Mouse (Mus musculus) lung, embryonic 15.5 days (tissue): Measurements from ENCODE around the gene Dnali1. TPM values are rescaled to one million over a fixed set of nuclear protein-coding genes. Genes with fewer than 3 reads are reported as not detected.

Experiments used
- ATAC-seq: fragments of 200-750 bp; cut with Nextera tagmentation; 2 replicates; pipeline ENCODE4 v1.8.0; 2017; ENCODE audit warnings: moderate number of reproducible peaks, borderline replicate concordance; ENCODE audit not compliant: low FRiP score, low TSS enrichment; ENCODE audit errors: extremely low read depth
- H3K27ac ChIP-seq: fragments of 300-500 bp; sonication (generic); 2 replicates; pipeline ENCODE4 v1.5.1; 2015; ENCODE audit warnings: moderate library complexity, mild to moderate bottlenecking, inconsistent platforms
- H3K27me3 ChIP-seq: fragments of 300-500 bp; sonication (generic); 2 replicates; pipeline ENCODE4 v1.6.1; 2015; ENCODE audit warnings: inconsistent platforms
- H3K36me3 ChIP-seq: fragments of 300-500 bp; sonication (generic); 2 replicates; pipeline ENCODE4 v1.6.1; 2015; ENCODE audit warnings: inconsistent platforms
- H3K4me1 ChIP-seq: fragments of 300-500 bp; sonication (generic); 2 replicates; pipeline ENCODE4 v1.6.1; 2015; ENCODE audit warnings: inconsistent platforms
- H3K4me2 ChIP-seq: fragments of 300-500 bp; sonication (generic); 2 replicates; pipeline ENCODE4 v1.6.1; 2015; ENCODE audit warnings: inconsistent platforms, mild to moderate bottlenecking, moderate library complexity
- H3K4me3 ChIP-seq: fragments of 300-500 bp; sonication (generic); 2 replicates; pipeline ENCODE4 v1.5.1; 2015; ENCODE audit warnings: mild to moderate bottlenecking, inconsistent platforms
- H3K9ac ChIP-seq: fragments of 300-500 bp; sonication (generic); 2 replicates; pipeline ENCODE4 v1.6.1; 2015; ENCODE audit warnings: inconsistent platforms
- H3K9me3 ChIP-seq: fragments of 300-500 bp; sonication (generic); 2 replicates; pipeline ENCODE4 v1.6.1; 2016; ENCODE audit warnings: inconsistent platforms
- WGBS: fragments of 180-500 bp; shearing (Covaris S2); methylation state at CpG from one replicate; pipeline ENCODE4 v1.1.7; 2015; 5-methylcytosine and 5-hydroxymethylcytosine counted together
- polyA plus RNA-seq: library from polyadenylated mRNA; unstranded; fragments of >200 nt; fragmentation: Nextera tagmentation; extraction: Ambion mirVana; gene quantifications from 2 replicates; pipeline ENCODE4 v1.2.1, GENCODE M21; 2015

Gene Dnali1
- polyA plus RNA-seq: 1.7 and 2.0 TPM in 2 replicates

DNA sequence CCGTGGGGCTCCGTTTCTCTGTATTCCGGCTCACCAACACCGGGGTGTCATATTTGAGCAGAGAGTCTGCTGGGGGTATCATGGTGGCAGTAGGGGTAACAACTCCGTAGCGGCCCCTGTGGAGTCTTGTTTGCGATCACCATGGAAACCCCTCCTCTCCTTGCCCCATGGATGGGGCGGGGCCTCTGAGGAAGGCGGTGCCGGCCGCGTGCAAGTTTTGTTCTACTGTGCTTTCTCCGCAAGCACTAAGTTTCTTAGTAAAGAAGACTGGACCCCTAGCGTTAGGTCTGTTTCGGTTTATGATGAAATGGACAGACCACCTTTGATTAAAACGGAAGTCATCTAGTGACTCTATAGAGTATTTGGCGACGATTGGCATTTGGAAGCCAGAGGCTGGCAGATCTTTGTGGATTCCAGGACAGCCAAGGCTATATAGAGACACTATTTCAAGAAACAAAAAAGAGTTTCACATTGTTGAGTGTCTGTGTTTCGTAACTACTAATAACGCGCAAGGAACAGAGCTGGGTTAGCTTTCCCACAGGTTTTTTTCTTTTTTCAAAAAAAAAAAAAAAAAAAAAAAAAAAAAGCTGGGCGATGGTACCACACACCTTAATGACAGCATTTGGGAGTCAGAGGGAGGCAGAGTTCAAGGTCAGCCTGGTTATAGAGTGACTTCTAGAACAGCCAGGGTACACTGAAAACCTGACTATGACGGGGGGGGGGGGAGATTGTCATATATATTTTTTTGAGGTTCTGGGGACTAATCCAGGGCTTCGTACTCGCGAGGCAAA is at the start of gene Dnali1:
TSS of gene Dnali1 (minus strand) at position 187 of the 791 bp plus-strand sequence.
- H3K4me1 ChIP-seq: peaks cover 15% of the 10 kb centered on the region
- peaks cover 21% of the 10 kb centered on the region for H3K36me3 ChIP-seq
- no peaks in the 10 kb centered on the region for H3K9me3 ChIP-seq
- ATAC-seq: peak; percentile 41; the same call in 1 of the 2 replicates
- peak within 1 kb of the TSS; percentile 93 for H3K9ac ChIP-seq
- no peaks in the 10 kb centered on the region for H3K27me3 ChIP-seq
- peak within 1 kb of the TSS; percentile 82 for H3K4me2 ChIP-seq
- H3K27ac ChIP-seq: peak within 1 kb of the TSS; percentile 57
- peak within 1 kb of the TSS; percentile 90 for H3K4me3 ChIP-seq
- WGBS: 2% methylated on average over 26 of the region's 26 CpGs

DNA sequence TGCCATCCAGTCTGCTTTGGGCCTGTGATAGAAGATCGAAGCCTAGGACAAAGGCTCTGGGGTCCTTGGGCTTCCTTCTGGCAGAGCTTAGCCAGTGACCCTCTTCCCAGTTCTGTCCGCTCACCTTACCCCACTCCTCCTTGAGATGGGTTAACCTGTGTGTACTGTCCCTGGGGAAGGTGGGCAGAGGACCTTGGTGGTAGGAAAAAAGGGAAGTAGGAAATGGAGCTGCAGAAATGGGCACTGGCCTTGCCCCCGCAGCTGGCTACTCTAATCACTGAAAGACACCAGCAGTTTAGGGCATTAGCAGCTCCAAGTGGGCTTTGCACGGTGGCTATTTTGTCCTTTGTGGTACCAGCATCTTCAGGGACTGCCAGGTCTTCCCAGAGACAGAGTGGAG is 49.6 kb upstream of the Dnali1 start:
- Histone ChIP-seq H3K4me2 (no peak overlapping the region), H3K36me3 (peaks cover 5% of the 10 kb centered on the region; the same call in 1 of the 2 replicates), H3K9me3 (no peaks in the 10 kb centered on the region), H3K4me1 (peaks cover 11% of the 10 kb centered on the region), H3K27ac (no peak overlapping the region), H3K9ac (no peak overlapping the region), H3K4me3 (no peak overlapping the region), H3K27me3 (no peaks in the 10 kb centered on the region)
- ATAC-seq: no peak
- WGBS: 75% methylated on average over 4 of the region's 4 CpGs

DNA sequence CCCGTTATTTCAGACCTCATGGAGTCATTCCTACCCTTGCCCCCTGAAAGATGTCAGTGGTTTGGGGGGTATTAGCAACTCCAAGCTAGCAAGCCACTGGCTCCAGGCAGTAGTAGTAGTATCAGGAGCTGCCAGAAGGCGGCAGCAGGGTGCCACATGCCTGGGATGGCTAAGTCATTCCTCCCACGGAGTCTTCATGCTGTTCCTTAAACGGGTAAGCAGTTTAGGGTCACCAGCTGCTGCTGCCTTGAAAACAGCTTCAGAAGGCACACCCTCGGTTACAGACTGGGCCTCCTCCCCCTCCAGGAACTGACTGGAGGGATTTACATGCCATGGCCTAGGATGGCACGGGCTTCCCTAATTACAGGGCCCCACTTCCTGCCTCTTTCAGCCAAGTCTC is 49.1 kb upstream of the Dnali1 start:
- 11% methylated on average over 6 of the region's 6 CpGs for WGBS
- no peak overlapping the region for H3K9ac ChIP-seq

DNA sequence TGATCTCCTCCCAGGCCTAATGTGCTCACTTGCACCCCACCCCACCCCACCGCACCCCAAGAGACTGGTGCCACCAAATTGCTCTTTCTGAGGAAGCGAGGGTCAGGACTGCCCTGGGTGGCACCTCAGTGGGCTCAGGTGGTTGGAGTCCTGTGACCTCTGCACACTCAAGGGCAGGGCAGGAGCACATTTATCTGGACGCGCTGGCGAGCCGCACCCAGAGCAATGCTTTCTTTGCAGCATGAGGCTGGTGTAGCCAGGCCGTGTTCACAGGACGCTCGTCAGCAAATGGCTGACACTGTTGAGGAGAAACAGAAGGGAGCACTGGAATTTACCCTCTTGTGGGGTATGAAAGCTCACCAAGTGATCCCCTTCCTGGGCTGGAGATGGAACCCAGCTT is 39.9 kb upstream of the Dnali1 start:
- Histone ChIP-seq H3K4me3 (no peak overlapping the region), H3K9me3 (no peaks in the 10 kb centered on the region), H3K36me3 (peaks cover 25% of the 10 kb centered on the region), H3K4me1 (no peaks in the 10 kb centered on the region), H3K4me2 (no peak overlapping the region), H3K27me3 (no peaks in the 10 kb centered on the region), H3K27ac (no peak overlapping the region), H3K9ac (no peak overlapping the region)
- 92% methylated on average over 9 of the region's 9 CpGs for WGBS
- no peak for ATAC-seq

More for the DNA sequence above, 49.1 kb upstream of the Dnali1 start:
- ATAC-seq: peak; percentile 40; the same call in 1 of the 2 replicates
- no peaks in the 10 kb centered on the region for H3K27me3 ChIP-seq
- no peak overlapping the region for H3K27ac ChIP-seq
- peaks cover 11% of the 10 kb centered on the region for H3K4me1 ChIP-seq
- H3K4me2 ChIP-seq: no peak overlapping the region
- no peaks in the 10 kb centered on the region for H3K9me3 ChIP-seq
- no peak overlapping the region for H3K4me3 ChIP-seq
- H3K36me3 ChIP-seq: peaks cover 6% of the 10 kb centered on the region; the same call in 1 of the 2 replicates

DNA sequence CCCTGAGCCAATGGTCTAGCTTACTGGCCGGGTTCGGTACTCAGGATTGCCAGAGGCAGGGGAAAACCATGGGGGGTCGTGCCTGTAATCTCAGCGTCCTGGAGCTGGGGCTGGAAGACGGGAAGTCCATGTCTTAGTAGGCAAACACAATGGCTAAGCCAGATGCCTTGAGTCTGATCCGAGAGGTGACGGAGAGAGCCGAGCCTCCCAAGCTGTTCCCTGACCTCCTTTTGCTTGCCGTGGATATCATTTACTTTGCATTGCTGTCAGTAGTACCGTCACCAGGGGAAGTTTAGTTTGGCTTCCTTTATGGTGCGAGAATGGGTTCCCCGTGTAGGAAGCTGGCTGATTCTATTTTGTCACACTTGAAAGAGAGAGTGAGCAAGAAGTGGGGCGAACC is 35.8 kb upstream of the Dnali1 start:
- Histone ChIP-seq H3K9me3 (no peaks in the 10 kb centered on the region), H3K36me3 (peaks cover 16% of the 10 kb centered on the region), H3K27me3 (no peaks in the 10 kb centered on the region), H3K4me3 (no peak overlapping the region), H3K9ac (no peak overlapping the region), H3K27ac (no peak overlapping the region), H3K4me1 (no peaks in the 10 kb centered on the region), H3K4me2 (no peak overlapping the region)
- WGBS: 78% methylated on average over 13 of the region's 13 CpGs
- no peak for ATAC-seq

DNA sequence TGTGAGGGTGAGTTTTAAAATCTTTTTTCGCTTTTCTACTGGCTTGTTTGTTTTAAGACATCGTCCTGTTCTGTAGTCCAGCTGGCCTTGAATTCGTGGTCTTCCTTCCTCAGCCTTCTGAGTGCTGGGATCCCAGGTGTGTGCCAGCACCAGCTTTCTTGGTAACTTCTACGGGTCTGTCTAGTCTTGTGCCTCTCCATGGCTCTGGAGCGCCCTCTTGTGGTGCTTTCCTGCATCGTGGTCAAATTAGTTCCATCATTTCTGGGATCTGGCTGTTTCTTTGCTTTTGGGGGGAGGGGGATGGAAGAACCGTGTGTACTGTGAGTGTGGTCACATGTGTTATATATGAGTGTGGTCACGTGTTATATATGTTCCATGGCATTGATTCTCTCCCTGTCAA is 34.0 kb upstream of the Dnali1 start:
- ATAC-seq: peak; percentile 31; the same call in 1 of the 2 replicates
- Histone ChIP-seq H3K9me3 (no peaks in the 10 kb centered on the region), H3K36me3 (peaks cover 9% of the 10 kb centered on the region; the same call in 1 of the 2 replicates), H3K27me3 (no peaks in the 10 kb centered on the region), H3K4me2 (no peak overlapping the region), H3K9ac (no peak overlapping the region), H3K4me3 (no peak overlapping the region), H3K4me1 (no peaks in the 10 kb centered on the region), H3K27ac (no peak overlapping the region)
- 10% methylated on average over 8 of the region's 8 CpGs for WGBS

DNA sequence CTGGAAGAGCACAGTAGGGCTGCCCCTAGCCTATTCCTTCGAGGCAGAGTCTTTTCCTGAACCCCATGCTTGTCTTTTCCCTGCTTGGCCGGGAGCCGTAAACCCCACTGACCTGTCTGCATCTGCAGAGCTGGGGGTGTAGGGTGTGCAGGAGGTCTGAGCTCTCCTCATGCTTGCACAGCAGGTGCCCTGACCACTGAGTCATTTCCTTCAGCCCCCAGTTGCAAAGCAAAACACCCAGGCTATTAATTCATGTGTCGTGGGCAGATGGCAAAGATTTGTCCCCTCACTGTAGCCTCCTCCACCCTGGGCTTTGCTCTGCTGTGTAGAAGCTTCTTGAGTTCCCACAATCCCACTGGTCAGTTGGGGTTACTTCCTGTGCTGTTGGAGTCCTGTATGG is 31.9 kb upstream of the Dnali1 start:
- 74% methylated on average over 4 of the region's 4 CpGs for WGBS
- H3K9me3 ChIP-seq: no peaks in the 10 kb centered on the region
- H3K27me3 ChIP-seq: no peaks in the 10 kb centered on the region
- no peak overlapping the region for H3K4me2 ChIP-seq
- ATAC-seq: no peak
- no peak overlapping the region for H3K4me3 ChIP-seq
- H3K36me3 ChIP-seq: peaks cover 5% of the 10 kb centered on the region
- H3K27ac ChIP-seq: no peak overlapping the region
- no peak overlapping the region for H3K9ac ChIP-seq
- no peaks in the 10 kb centered on the region for H3K4me1 ChIP-seq

DNA sequence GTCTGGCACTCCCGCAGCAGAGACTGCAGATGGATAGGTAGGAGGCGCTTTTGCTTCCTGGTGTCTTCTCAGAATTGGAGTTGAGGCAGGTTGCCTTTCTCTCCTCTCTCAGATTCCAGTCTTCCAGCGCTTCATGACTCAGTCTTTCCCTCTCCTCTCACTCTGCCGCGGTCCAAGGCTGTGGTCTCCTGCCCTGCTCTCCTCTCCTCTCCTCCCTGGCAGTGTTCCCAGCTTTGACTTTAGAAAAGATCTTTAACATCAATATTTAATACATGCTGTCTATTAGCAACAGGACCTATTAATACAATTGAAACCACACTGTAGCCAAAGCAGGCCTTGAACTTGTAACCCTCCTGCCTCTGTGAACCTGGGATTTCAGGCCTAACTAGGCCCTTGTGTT is 30.6 kb upstream of the Dnali1 start:
- H3K9ac ChIP-seq: no peak overlapping the region
- H3K4me3 ChIP-seq: no peak overlapping the region
- WGBS: 83% methylated on average over 5 of the region's 5 CpGs
- peaks cover 13% of the 10 kb centered on the region for H3K36me3 ChIP-seq
- no peak for ATAC-seq
- H3K4me1 ChIP-seq: no peaks in the 10 kb centered on the region
- no peaks in the 10 kb centered on the region for H3K27me3 ChIP-seq
- H3K4me2 ChIP-seq: no peak overlapping the region
- no peak overlapping the region for H3K27ac ChIP-seq
- no peaks in the 10 kb centered on the region for H3K9me3 ChIP-seq

DNA sequence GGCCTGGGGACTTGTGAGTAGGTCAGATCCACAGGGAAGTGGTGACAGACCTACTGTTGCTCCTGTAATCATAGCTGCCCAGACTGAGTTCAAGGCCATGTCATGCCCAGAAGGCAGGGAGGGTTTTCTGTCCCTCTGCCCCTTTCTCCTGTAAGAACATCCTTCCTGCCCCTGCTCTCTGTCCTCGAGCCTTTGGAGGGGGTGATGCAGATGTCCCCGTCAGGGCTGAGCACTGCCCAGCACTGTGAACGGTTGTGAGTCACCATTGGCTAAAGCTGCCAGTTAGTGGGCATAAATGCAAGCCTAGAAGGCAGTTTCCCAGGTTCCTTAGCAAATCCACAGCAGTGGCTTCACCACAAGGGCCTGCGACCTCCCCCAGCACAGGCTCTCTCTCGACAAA is 27.5 kb upstream of the Dnali1 start:
- 80% methylated on average over 5 of the region's 5 CpGs for WGBS
- no peaks in the 10 kb centered on the region for H3K4me1 ChIP-seq
- no peak overlapping the region for H3K4me2 ChIP-seq
- H3K36me3 ChIP-seq: peaks cover 38% of the 10 kb centered on the region
- H3K27me3 ChIP-seq: no peaks in the 10 kb centered on the region
- H3K27ac ChIP-seq: no peak overlapping the region
- H3K9ac ChIP-seq: no peak overlapping the region
- no peaks in the 10 kb centered on the region for H3K9me3 ChIP-seq
- no peak overlapping the region for H3K4me3 ChIP-seq
- ATAC-seq: no peak

DNA sequence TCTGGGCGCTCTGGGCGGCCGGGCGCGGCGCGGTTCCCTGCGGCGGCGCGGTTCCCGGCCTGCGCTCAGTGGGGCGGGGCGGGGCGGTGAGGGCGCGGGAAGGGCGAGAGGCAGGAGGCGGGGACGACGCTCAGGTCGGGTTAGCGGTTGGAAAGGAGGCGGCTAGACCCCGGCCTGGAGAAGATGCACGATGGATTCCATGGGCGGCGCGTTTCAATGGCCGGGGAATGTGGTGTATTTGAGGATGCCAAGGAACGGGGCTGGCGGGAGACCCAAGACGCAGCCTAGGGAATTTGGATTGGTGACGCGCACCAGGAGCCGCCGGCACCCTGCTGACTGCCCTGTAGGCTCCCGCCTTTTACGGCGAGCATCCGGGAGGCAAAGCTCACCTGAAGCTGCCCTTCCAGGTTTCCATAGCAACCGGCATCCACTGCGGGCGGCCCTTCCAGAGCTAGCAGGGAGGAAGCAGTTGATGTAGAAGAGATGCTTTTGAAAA is 19.9 kb upstream of the Dnali1 start:
- Histone ChIP-seq H3K4me2 (peak overlapping the region; percentile 85), H3K36me3 (peaks cover 28% of the 10 kb centered on the region), H3K9me3 (no peaks in the 10 kb centered on the region), H3K4me3 (peak overlapping the region; percentile 87), H3K27ac (peak overlapping the region; percentile 98), H3K4me1 (peaks cover 17% of the 10 kb centered on the region), H3K27me3 (no peaks in the 10 kb centered on the region), H3K9ac (peak overlapping the region; percentile 85)
- WGBS: under 1% methylated on average over 39 of the region's 45 CpGs
- ATAC-seq: peak; percentile 95

DNA sequence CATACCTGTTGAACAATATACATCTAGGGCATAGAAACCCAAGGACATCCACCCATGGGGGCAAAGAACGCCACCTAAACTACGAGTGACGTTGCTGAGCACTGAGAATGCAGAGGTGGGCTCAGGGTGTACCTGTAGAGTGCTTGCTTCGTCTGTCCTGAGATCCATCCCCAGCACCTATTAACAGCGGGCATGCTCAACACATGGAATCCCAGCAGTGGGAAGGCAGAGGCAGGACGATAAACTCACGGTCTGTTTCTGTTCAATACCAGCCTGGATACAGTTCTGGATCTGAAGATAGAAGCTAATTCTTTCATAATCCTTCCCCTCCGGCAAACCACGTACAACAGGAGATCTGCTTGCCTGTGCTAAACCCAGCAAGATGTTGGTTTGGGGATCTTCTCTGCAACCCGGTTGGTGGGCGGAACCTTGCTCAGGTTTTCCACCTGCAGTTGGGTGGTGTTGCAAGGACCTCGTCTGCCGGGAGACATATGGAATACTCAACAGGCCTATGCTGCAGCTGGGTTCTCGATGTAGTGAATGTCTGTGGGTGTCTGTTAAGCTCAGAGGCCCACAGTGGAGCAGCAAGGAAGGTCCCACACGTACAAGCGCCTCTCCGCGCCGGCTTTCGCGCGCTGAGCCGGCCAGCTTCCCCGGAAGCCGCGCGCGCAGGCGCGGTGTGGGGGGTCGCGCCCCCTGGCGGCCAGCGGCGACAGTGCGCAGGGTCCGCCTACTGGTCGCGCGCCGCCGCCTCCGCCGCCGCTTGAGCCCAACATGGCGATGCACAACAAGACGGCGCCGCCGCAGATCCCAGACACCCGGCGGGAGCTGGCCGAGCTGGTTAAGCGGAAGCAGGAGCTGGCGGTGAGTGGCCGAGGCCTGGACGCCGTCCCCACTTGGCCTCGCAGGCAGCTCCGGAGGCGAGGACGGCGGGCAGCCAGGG is 19.2 kb upstream of the Dnali1 start, which contains the start of gene Meaf6:
TSS of gene Meaf6 (plus strand) at position 732 of the 943 bp plus-strand sequence.
- Histone ChIP-seq H3K36me3 (peaks cover 22% of the 10 kb centered on the region; the same call in 1 of the 2 replicates), H3K4me3 (peak within 1 kb of the TSS; percentile 87), H3K27me3 (no peaks in the 10 kb centered on the region), H3K9me3 (no peaks in the 10 kb centered on the region), H3K4me1 (peaks cover 17% of the 10 kb centered on the region), H3K9ac (peak within 1 kb of the TSS; percentile 85), H3K4me2 (peak within 1 kb of the TSS; percentile 85), H3K27ac (peak within 1 kb of the TSS; percentile 98)
- 2% methylated on average over 57 of the region's 63 CpGs for WGBS
- ATAC-seq: peak; percentile 91
